ENCODE assay signal across 28 mouse cellular contexts in genomic region chr11:9159953-9160352, GRCm38 (mm10). TPM values are rescaled to one million over a fixed set of nuclear protein-coding genes. Genes with fewer than 3 reads are reported as not detected.
DNase-seq lines count a peak whose midpoint lies in the region; ATAC-seq lines count a peak whose summit lies in the region.
"Had no signal": no experiment of that assay in that cellular context is flagged by ENCODE, and none has a peak within 500 bp of the region (broad histone marks: within the 10 kb centered on the region; RNA-seq: fewer than 3 reads in every experiment).

No protein-coding gene starts in this region.

- no peaks in the 10 kb centered on the region for H3K27me3 ChIP-seq in intestine, embryonic 16.5 days (replicated peaks; ENCODE audit: control insufficient read depth, insufficient read depth, low read length)
- H3K27me3 ChIP-seq in kidney, embryonic 14.5 days (ENCODE audit: control insufficient read depth, insufficient read depth, low read length) = no peaks in the 10 kb centered on the region
- H3K27me3 ChIP-seq: heart, embryonic 12.5 days; liver, embryonic 15.5 days; midbrain, embryonic 12.5 days; neural tube, embryonic 15.5 days; stomach, embryonic 15.5 days had no signal

- no peak overlapping the region for H3K4me3 ChIP-seq in intestine, embryonic 16.5 days (ENCODE audit: low read length)
- no peak overlapping the region for H3K4me3 ChIP-seq in kidney, embryonic 14.5 days (ENCODE audit: low read length)
- H3K4me3 ChIP-seq: heart, embryonic 12.5 days; hindbrain, embryonic 10.5 days; left cerebral cortex, adult 2 months; limb, embryonic 10.5 days; liver, embryonic 15.5 days; midbrain, embryonic 12.5 days; neural tube, embryonic 15.5 days; stomach, embryonic 15.5 days had no signal

- no peak overlapping the region for H3K4me2 ChIP-seq in intestine, embryonic 16.5 days (ENCODE audit: low read depth, low read length)
- H3K4me2 ChIP-seq in kidney, embryonic 14.5 days (replicated peaks; ENCODE audit: low read depth, low read length) = no peak overlapping the region
- H3K4me2 ChIP-seq: heart, embryonic 12.5 days; liver, embryonic 15.5 days; midbrain, embryonic 12.5 days; neural tube, embryonic 15.5 days; stomach, embryonic 15.5 days had no signal

- 0 out of 2 replicates have a peak, but pooled peaks have one; percentile 55 for ATAC-seq in intestine, embryonic 16.5 days
- peak; percentile 62; the same call in 1 of the 2 replicates for ATAC-seq in kidney, embryonic 14.5 days (ENCODE audit: low FRiP score, low TSS enrichment)
- ATAC-seq in megakaryocyte progenitor cell, adult 5-6 weeks (replicated peaks; ENCODE audit: poor library complexity) = no peak
- ATAC-seq: activated CD4-positive, CD25-positive, alpha-beta regulatory T cell, adult 4 months; forebrain, embryonic 14.5 days; hindbrain, embryonic 16.5 days had no signal

- 22% methylated on average over 3 of the region's 3 CpGs for WGBS in intestine, embryonic 16.5 days
- 39% methylated on average over 3 of the region's 3 CpGs for WGBS in kidney, embryonic 14.5 days

- no peak overlapping the region for H3K27ac ChIP-seq in intestine, embryonic 16.5 days (ENCODE audit: low read length)
- H3K27ac ChIP-seq in kidney, embryonic 14.5 days (ENCODE audit: low read depth, low read length) = no peak overlapping the region
- H3K27ac ChIP-seq: hindbrain, embryonic 10.5 days; left cerebral cortex, adult 2 months; limb, embryonic 10.5 days; liver, embryonic 15.5 days; midbrain, embryonic 12.5 days; neural tube, embryonic 15.5 days; stomach, embryonic 15.5 days had no signal

- H3K4me1 ChIP-seq in intestine, embryonic 16.5 days (ENCODE audit: control insufficient read depth, insufficient read depth, low read length) = no peaks in the 10 kb centered on the region
- H3K4me1 ChIP-seq in kidney, embryonic 14.5 days (ENCODE audit: control insufficient read depth, insufficient read depth, low read length) = no peaks in the 10 kb centered on the region
- H3K4me1 ChIP-seq: heart, embryonic 12.5 days; hindbrain, embryonic 10.5 days; limb, embryonic 10.5 days; liver, embryonic 15.5 days; midbrain, embryonic 12.5 days; neural tube, embryonic 15.5 days; stomach, embryonic 15.5 days had no signal

- H3K36me3 ChIP-seq in intestine, embryonic 16.5 days (ENCODE audit: control insufficient read depth, insufficient read depth, low read length) = no peaks in the 10 kb centered on the region
- no peaks in the 10 kb centered on the region for H3K36me3 ChIP-seq in kidney, embryonic 14.5 days (ENCODE audit: control insufficient read depth, insufficient read depth, low read length)
- H3K36me3 ChIP-seq: heart, embryonic 12.5 days; hindbrain, embryonic 10.5 days; limb, embryonic 10.5 days; liver, embryonic 15.5 days; midbrain, embryonic 12.5 days; neural tube, embryonic 15.5 days; stomach, embryonic 15.5 days had no signal

- no peak overlapping the region for H3K9ac ChIP-seq in intestine, embryonic 16.5 days (ENCODE audit: low read depth, low read length)
- no peak overlapping the region for H3K9ac ChIP-seq in kidney, embryonic 14.5 days (ENCODE audit: low read depth, low read length)
- H3K9ac ChIP-seq: heart, embryonic 12.5 days; liver, embryonic 15.5 days; midbrain, embryonic 12.5 days; neural tube, embryonic 15.5 days; stomach, embryonic 15.5 days had no signal

- DNase-seq in NIH3T3 (ENCODE audit: low read depth) = peak; percentile 6
- DNase-seq in kidney, postnatal 25 days = peak; percentile 43 to 54
- no peak for DNase-seq in adrenal gland, adult 2 months
- no peak for DNase-seq in gastrocnemius, postnatal 25 days
- DNase-seq: adrenal gland, postnatal 10 days; cerebellum, adult 8-10 months; gastrocnemius, postnatal 10 days; heart, adult 18-20 months; heart, postnatal 10 days; liver; lung, postnatal 10 days; right cerebral cortex, adult 18-20 months; right cerebral cortex, postnatal 4 days; thymus, adult 2 months had no signal

- H3K9me3 ChIP-seq in intestine, embryonic 16.5 days (ENCODE audit: control insufficient read depth, low read length) = no peaks in the 10 kb centered on the region
- no peaks in the 10 kb centered on the region for H3K9me3 ChIP-seq in kidney, embryonic 14.5 days (ENCODE audit: control insufficient read depth, low read length)
- H3K9me3 ChIP-seq: heart, embryonic 12.5 days; hindbrain, embryonic 10.5 days; limb, embryonic 10.5 days; liver, embryonic 15.5 days; midbrain, embryonic 12.5 days; neural tube, embryonic 15.5 days; stomach, embryonic 15.5 days had no signal

RNA-seq across cellular contexts. Expression of gene Abca13, which starts 31.8 kb away (rescaled TPM):
- polyA plus RNA-seq in intestine, embryonic 16.5 days (2015; fragmentation: Nextera tagmentation; extraction: Ambion mirVana) = 0.89 and 1.3 TPM in 2 replicates
- polyA plus RNA-seq in kidney, embryonic 14.5 days (2014; fragmentation: Nextera tagmentation; extraction: Ambion mirVana) = 0.01 and 0.11 TPM in 2 replicates
- total RNA-seq in adrenal gland, adult 2 months (2021) = under 1 TPM; 0.06 to 0.07 TPM
- not detected in 2 replicates for polyA plus RNA-seq in adrenal gland, adult 2 months (2012; rRNA removed)
- not detected for total RNA-seq in gastrocnemius, postnatal 25 days (2021)
- total RNA-seq in megakaryocyte progenitor cell, adult 5-6 weeks (2015) = 17.4 and 23.5 TPM in 2 replicates
- 13.9 and 14.1 TPM in 2 replicates for total RNA-seq in megakaryocyte progenitor cell, adult 5-6 weeks (2017)
- total RNA-seq: heart, postnatal 10 days had no signal
- polyA plus RNA-seq: midbrain, embryonic 12.5 days had no signal

RNA-seq across cellular contexts. Expression of gene Upp1, which starts 42.0 kb away (rescaled TPM):
- 6.5 and 6.7 TPM in 2 replicates for polyA plus RNA-seq in intestine, embryonic 16.5 days (2015; fragmentation: Nextera tagmentation; extraction: Ambion mirVana)
- 8.6 and 10.4 TPM in 2 replicates for polyA plus RNA-seq in kidney, embryonic 14.5 days (2014; fragmentation: Nextera tagmentation; extraction: Ambion mirVana)
- total RNA-seq in adrenal gland, adult 2 months (2021) = 1 to 10 TPM; 7.5 to 8.6 TPM
- polyA plus RNA-seq in adrenal gland, adult 2 months (2012; rRNA removed) = 7.0 and 7.3 TPM in 2 replicates
- 1 to 10 TPM in 1 of 2 experiments, under 1 TPM in 1; 0.23 to 1.7 TPM for total RNA-seq in gastrocnemius, postnatal 25 days (2021)
- 0.89 TPM in 1 of 2 replicates, not detected in the other for total RNA-seq in megakaryocyte progenitor cell, adult 5-6 weeks (2015)
- total RNA-seq in megakaryocyte progenitor cell, adult 5-6 weeks (2017) = not detected in 2 replicates

Comparison
In these comparisons a context has a peak if more than half of its experiments do, and no peak if none do; other contexts are left out.
1. DNase-seq: peak in NIH3T3 (single experiment) and kidney, postnatal 25 days (2 of 2); none in adrenal gland, adult 2 months (single experiment) and gastrocnemius, postnatal 25 days (single experiment).
2. RNA of gene Abca13, which starts 31.8 kb away (total RNA-seq): 13.9 to 23.5 TPM in megakaryocyte progenitor cell, adult 5-6 weeks; 0.06 to 0.07 TPM in adrenal gland, adult 2 months and not detected in gastrocnemius, postnatal 25 days; every median in the first group is over 10 times any median in the second.